Mouse (Mus musculus) testis, adult 2 months (tissue): Measurements from ENCODE around the gene Iqcb1.

ENCODE experiments used
- CTCF ChIP-seq: fragments of 200-500 bp; IDR thresholded peaks from 2 replicates; pipeline ENCODE4 v1.5.1; 2012; ENCODE audit warnings: low read depth, mild to moderate bottlenecking, inconsistent platforms, low read length, moderate library complexity; ENCODE audit not compliant: control insufficient read depth, insufficient read depth, insufficient replicate concordance
- POLR2A ChIP-seq: fragments of 200-500 bp; IDR thresholded peaks from 2 replicates; pipeline ENCODE4 v1.6.1; 2012; ENCODE audit warnings: low read depth, mild to moderate bottlenecking, inconsistent platforms, low read length, moderate library complexity; ENCODE audit not compliant: control insufficient read depth

- TF ChIP-seq CTCF (no peak), POLR2A (no peak)
Observed at GRCm38 (mm10) chr16:36877316-36877715, 49.1 kb downstream of the Iqcb1 start.
